Mouse (Mus musculus) spleen, adult 2 months (tissue): ENCODE measurements around the gene Amn.

ENCODE experiments used
- CTCF ChIP-seq: fragments of 200-500 bp; IDR thresholded peaks from 2 replicates; pipeline ENCODE4 v1.5.1; 2011; ENCODE audit warnings: mild to moderate bottlenecking, inconsistent platforms; ENCODE audit not compliant: insufficient read depth, insufficient read length, insufficient replicate concordance; ENCODE audit errors: extremely low read depth
- POLR2A ChIP-seq: fragments of 200-500 bp; IDR thresholded peaks from 2 replicates; pipeline ENCODE4 v1.6.1; 2011; ENCODE audit warnings: low read depth, low read length, inconsistent platforms

DNA sequence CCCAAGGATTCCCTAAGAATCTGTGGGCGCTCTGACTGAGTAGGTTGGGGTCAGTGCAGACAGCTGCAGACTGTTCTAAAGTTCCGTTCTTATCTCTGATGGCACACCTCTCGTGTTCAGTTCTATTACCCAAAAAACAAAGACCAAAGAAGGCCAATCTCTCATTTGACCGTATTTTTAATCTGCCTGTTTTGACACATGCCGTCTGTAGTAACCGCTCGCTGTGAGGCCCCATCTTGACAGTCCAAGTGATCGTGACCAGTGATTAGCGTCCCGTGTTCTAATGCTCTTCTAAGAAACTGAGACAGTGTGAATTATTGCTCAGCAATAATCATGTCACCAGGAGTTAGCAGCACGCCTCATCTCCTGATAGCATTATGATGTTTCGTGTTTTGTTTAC is 4.3 kb upstream of the Amn start:
- TF ChIP-seq CTCF (no peak), POLR2A (no peak)
